Mouse (Mus musculus) ES-Bruce4 (cell line): ENCODE data around the gene Col5a1.

Experiments
- CTCF ChIP-seq: IDR thresholded peaks from one replicate; pipeline ENCODE4 v1.8.1; 2011; ENCODE audit warnings: low read depth, low read length
- POLR2A ChIP-seq: IDR thresholded peaks from one replicate; pipeline ENCODE4 v1.8.1; 2011; ENCODE audit warnings: low read length; ENCODE audit not compliant: insufficient read depth

DNA sequence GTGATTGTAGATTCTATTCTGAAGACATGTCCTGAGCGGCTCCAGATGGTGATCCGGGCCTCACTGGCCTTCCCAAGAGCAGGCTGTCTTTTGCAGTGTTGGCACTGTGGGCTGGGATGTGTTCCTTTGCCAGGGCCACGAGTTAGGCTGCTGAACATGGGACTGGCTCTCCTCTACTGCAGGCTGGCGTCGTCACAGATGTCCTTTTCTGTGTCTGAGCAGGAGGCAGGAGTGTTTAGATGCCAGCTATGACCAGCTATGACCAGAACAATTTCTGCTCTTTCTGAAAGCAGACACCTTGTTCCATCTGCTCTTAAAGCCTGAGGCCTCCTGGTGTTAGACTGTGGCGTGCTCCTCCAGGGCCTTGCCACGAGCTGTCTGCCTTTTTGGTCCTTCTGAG, 31.9 kb downstream of the Col5a1 start:
- TF ChIP-seq CTCF (no peak), POLR2A (no peak)
